Mouse (Mus musculus) erythroblast, embryonic 14.5 days (primary cell): ENCODE measurements around the gene Dhrs3.

Experiments used
- GATA1 ChIP-seq: IDR thresholded peaks from 2 replicates; pipeline ENCODE4 v1.6.1; 2012; ENCODE audit warnings: low read length, inconsistent platforms, mixed read lengths
- TAL1 ChIP-seq: IDR thresholded peaks from 3 replicates; pipeline ENCODE4 v1.6.1; 2012; ENCODE audit warnings: low read length, inconsistent platforms, mixed read lengths

- no peak for TF ChIP-seq TAL1
- TF ChIP-seq GATA1, result no peak
Measured at GRCm38 (mm10) chr4:144896321-144896720, 3.7 kb downstream of the Dhrs3 start.
